Mouse (Mus musculus) brain, adult 2 months (tissue): Measurements from ENCODE around the gene Runx3.

Source experiments
- DNase-seq: peaks from one replicate; pipeline ENCODE4 v3.0.0; 2011; ENCODE audit warnings: low read depth, low spot score

Runx3 gene

DNA sequence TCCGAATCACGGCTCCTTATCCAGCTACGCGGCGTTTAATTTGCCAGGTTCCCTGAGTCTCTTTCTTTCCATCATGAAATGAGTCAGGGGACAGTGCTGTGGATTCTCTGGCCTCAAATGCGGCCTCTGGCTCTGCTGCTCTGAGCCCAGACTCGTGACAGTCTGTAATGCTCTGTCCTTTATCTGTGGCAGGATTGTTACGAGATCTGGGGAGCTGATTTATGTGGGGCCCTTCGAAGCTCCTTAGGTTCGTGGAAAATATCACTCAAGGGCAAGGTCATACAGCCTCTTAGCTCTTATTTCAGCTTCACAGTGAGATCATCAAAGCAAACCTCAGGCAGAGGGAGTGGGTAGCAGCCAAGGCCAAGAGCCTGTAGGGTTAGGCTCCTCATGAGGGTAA is 6.2 kb upstream of the Runx3 start:
- no peak for DNase-seq

DNA sequence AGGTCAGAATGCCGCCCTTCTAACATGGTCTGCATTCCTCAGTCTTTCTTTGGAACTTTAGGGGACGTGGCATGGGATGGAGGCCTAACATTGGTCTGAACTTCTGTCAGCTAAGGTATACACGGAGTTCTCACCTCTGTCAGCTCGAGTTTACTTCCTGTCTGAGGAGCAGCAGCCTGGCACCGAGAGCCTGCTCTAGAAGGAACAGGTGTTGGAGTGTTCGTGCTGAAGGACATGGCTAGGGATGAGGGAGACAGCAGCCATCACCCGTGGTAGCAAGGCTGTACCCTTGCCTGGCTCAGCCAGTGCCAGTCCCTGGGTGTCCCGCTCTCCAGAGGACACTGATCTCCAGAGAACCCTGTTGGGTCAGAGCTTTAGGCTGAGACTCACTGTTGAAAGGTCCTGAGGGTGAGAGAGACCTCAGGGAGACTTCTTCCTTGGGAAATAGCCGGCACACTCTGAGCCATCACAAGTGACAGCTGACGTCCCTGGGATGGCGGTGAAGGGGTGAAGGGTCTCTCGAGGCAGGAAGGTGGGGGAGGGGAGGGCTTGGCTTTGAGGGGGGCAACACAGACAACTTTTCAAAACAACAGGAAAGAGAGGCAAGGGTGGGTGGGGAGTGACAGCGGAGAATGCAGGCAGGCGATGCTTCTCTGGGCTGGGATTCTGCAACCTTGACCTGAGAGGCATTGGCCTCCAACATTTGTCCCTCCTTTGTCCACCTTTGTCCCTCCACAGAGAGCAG is 4.9 kb upstream of the Runx3 start:
- DNase-seq, result no peak

DNA sequence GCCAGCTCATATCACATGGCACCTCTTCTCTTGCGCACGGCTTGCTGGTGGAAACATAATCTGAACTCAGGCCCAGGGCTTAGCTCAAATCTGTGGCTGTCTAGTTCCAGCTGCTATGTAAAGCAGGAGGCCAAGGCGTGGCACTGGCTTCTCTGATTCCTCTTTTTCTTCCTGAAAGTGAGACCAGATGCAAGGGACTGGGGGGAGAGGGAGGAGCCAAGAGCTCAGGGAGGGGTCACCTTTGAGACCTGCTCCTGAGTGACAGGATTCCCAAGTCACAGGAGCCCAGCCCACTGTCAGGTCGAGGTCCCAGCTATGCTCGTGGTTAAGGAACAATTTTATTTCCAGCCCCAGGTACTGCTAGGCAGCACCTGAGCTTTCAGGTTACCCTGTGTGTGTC is 4.1 kb upstream of the Runx3 start:
- no peak for DNase-seq

DNA sequence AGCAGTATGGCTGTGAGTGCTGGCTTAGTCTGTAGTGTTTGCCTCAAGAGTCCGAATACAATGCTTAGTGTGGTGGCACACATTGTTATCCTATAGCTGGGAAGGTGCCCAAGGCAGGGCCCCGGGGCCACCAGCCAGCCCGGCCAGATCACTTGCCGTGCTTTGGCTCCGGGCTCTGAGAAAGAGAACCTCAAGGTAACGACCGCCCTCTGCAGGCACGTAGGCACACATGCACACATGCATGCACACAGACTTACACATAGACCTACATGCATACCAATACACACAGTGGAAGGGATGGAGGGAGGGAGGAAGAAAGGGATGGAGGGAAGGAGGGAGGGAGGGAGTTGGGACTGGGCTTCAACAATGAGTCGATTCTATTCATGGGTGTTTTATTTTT is 2.6 kb upstream of the Runx3 start:
- DNase-seq, result no peak

DNA sequence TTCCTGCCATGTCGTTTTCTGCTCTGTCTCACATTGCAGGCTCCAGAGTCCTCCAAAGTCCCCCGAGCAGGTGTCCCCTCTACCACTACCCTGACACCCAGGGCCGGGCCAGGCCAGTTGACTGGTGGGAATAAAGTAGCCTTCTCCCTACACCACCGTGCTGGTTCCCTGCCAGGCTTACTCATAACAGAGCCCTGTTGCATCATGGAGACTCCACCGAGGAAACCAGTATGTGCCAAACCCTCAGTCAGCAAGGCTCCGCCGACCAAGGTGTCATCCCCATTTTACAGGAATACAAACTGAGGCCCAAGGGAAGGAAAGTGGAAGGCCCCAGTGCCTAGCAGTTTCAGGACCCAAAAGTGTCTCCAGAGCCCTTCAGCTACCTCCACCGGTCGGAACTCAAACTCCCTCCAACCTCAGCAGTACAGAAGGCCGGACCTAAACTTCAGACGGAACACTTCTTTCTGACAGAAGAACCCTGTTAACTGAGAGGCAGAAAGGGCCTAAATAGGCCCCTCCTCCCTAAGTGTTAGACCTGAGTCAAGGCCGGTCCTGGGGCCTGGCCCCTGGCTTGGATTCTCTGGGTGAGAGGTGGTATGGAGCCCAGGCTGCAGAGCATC is 1.5 kb upstream of the Runx3 start:
- DNase-seq, result no peak

DNA sequence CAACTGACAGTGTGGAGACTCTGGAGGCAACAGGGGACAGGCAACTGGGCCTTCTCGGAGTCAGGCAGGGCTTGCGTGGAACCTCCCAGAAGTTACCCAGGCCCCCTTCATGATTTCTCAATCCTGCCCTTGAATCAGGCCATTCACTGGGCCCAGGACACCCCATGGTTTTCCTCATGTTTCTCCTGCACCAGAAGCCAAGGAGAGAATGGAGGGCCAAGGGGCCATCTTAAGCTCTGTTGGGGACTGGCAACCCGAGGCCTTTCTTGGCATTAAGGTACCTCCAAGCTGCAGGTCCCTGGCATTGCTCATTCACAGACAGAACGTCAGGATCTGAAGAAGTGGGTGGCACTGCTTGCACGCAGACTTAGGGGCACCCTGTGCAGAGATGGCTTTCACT is 3.3 kb downstream of the Runx3 start:
- no peak for DNase-seq

DNA sequence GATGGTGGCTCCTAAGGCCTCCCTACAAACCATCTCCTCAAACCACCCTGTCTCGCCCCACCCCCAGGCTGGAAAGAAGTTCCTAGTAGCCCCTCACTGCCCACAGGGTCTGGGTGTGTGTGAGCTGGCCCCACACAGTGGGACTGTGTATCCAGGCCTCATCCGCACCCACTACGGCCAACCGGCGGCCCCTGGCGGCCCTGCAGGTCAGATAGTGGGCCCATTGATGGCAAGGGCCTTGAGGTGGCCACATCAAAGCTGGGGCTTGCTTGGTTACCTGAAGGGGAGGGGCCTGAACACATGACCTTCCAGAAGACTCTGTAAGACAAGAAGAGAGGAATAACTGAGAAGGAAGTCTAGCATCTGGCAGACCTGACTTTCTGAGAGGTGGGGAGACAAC is 4.3 kb downstream of the Runx3 start:
- DNase-seq, result no peak

DNA sequence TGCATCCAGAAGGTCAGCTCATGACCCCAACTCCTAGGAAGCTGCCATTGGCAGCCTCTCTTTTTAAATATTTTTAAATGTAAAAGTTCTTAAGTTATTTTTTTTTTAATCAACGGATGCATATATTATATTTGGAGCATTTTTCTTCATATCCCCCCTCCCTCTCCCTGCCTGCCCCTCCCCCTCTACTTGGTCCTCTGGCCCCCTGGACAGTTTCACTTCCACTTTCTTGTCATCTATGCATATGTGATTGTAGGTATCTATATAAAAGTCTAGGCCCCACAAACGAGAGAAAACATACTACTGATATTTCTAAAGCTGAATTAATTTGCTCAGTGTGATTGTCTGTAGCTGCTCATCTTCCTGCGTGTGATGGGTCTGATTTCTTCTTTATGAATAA is 4.7 kb downstream of the Runx3 start:
- DNase-seq, result no peak

DNA sequence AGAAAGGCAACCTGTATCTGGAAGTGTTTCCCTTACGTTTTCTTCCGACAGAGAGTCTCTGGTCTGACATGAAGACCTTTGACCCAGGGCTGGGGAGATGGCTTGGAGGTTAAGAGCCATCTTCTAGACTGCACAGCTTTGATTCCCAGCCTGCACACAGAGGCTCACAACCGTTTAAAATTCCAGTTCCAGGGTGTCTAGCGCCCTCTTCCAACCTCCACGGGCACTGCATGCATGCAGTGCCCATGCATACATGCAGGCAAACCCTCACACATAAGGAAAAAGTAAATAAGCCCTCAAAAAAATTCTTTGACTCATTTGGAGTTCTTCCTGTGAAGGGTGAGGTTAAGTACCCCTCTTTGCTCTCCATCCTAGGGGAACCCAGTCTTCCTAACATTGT is 5.9 kb downstream of the Runx3 start:
- no peak for DNase-seq

DNA sequence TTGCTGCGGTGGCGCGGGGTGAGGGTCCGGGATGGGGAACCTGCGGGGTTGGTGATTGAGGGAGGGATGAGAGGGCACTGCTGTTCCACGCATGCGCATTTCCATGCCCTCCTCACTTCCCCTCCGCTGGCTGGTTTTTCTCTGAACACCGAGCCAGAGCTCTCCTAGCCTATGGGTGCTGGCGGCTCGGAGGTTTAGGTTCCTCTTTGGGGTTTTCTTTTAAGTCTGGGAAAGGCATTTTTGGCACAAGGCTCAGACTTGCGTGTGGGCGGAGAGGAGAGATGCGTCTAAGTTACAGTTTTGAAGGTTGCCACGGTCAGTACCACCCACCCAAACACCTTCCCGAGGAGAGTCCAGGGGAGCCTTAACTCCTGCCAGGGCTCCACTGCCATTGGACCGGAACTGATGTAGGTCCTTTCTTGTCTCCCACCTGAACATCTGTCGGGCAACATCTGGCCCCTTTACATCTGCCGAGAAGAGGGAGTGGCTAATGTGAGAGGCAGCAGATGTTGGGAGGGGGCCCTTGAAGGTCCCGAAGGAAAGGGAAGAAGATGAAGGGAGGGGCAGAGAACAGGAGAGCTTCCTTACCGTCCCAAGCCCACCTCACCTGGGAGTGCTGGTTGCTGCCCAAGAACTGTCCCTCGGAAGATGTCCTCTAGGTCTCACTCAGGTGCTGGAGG is 8.5 kb downstream of the Runx3 start:
- peak; percentile 36 for DNase-seq

DNA sequence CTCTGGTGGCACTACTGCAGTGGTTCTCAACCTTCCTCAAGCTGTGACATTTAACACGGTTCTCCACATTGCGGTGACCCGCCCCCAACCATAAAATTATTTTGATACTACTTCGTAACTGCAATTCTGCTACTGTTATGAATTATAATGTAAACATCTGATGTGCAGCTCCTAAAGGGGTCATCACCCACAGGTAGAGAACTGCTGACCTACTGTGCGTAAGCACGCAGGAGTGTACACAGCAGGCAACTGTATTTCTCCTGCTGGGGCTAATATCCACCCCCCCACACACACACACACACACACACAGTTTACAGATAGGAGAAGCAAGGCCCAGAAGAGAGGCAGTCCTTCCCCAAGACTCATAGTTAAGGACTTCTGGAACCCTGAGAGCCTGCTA is 9.7 kb downstream of the Runx3 start:
- DNase-seq, result no peak

DNA sequence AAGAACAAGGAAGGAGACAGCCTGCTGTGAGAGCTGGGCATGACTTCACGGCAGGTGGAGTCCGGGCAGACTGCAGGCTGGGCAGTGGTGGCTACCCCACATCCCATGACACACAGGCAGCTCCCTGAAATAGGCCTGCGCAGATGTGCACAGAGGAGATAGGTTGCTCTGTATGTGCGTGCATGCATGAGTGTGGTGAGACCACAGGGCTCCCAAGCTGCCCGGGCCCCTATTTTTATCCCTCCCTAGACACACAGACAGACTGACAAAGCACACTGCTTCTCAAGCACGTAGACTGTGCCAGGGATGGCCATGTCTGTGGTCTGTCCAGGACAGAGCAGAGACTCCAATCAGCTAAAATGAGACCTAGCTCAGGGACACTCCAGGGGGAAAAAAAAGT is 10.7 kb downstream of the Runx3 start:
- DNase-seq, result no peak

DNA sequence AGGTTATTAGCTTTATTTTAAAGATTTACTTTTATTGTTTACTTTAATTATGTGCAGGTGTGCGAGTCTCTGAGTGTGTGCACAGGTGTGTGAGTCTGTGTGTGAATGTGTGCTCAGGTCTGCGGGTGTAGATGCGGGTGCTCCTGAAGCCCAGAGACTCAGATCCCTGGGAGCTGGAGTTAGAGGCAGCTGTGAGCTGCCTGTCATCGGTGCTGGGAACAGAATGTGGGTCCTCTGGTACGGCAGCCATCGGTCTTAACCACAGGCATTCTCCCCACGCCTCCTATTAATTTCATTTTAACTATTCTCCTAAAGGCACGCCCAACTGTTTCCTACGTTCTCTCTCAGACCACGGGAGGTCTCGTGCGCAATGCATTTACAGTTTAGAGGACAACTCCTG is 12.3 kb downstream of the Runx3 start:
- no peak for DNase-seq

DNA sequence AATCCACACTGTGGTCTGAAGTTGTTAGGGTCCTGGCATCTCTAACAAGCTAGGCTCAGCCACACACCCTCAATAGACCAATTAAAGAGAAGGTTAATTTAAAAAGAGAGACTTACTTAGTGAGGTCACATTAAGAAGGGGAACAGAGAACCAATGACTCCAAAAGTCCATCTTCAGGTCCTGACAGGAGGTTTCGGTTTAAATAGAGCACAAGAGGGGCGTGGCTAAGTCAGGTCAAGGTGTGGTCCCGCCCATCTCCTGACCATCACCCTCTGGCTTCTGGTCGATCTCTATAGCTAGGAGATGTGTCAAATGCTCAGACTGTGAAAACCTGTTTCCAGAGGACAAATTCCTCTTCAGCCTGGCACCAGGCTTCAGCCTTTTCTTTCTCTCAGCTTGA is 13.3 kb downstream of the Runx3 start:
- DNase-seq, result no peak

DNA sequence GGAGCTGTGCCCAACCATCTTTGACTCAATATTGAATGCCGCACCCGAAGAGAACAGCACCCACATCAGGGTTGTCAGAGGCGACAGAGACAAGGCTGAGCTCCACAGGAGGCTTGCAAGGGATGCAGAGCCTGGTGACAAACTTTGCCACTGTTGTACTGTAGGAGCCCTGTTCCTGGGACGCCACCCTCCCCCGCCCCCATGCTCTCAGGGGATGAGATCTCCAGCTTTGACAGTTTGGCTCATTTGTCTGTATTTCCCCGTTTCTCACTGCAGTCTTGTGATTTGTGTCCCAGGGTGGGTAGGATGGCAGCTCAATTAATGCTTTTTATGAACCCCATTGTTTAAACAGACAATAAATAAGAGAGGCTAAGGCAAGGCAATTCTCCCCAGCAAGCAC is 14.9 kb downstream of the Runx3 start:
- DNase-seq, result peak; percentile 29

DNA sequence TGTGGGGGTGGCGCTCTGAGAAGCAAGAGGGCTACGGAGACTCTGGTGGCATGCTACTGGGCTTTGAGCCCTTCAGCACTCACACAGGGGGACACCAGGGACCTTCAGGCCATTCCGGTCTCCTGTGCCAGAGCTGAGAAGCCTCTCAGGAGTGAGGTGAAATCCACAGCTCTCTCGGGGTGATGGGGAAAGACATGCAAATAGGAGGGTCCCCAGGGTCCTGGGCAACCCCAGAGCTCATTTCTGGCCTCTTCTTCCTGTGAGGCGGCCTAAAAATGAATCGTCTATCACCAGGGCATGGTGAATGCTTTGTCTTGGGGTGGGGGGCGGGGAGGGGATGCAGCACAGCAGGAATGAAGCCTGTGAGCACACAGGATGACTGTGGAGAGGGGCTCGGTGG is 15.8 kb downstream of the Runx3 start:
- no peak for DNase-seq

DNA sequence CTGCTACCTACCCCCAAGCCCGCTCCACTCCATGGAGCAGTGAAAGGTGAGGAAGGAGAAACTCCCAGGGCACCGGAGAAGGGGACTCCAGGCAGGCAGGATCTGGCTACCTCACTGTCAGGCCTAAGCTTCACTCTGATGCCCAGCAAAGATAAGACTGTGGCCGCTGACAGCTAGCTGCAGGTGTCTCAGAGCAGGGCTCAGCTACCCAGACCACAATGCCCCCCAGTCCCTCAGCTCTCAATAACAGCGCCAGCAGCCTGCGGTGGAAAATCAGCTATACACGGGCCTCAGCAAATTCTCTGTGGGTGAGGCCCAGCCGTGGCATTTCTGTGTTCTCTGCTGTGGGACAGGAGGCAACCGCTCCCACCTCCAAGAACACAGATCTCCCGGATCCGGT is 16.2 kb downstream of the Runx3 start:
- no peak for DNase-seq

DNA sequence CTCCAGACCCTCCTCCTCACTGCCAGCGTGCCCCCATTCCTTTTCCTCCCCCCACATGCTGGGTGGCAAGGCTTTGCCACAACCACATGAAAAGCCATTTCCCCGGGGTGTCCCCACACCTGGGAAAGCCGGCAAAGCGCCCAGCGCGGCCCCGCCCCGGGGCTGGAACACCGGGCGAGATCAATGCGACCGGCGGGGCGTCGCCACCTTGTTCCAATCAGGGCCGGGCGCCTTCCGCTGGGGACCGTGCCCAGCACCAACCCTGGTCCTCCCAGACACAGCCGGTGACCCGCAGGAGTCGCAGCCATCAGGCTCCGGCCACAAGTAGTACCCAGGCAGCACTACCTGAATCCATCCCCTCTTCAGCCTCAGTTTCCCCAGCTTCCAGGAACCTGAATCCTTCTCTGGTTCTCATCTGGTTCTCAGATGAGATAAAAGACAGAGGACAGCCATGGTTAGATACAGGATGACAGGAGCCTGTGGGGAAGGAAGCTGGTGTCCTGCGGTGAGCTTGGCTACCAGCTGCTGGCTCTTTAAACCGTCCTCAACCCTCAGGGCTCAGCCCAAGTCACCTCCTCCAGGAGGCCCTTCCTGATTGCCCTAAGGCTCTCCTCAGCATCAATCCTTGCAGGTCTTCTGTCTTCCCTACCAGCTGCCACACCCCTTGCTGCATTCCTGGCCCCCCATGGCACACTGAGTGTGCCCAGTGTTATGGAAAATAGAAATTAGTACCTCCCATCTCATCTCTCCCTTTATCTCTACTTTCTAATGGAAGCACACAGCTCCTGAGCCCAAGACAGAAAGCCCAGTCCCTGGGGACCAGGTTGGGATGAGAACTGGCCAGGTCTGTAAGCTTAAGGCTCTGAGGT is 20.4 kb downstream of the Runx3 start:
- DNase-seq, result no peak

DNA sequence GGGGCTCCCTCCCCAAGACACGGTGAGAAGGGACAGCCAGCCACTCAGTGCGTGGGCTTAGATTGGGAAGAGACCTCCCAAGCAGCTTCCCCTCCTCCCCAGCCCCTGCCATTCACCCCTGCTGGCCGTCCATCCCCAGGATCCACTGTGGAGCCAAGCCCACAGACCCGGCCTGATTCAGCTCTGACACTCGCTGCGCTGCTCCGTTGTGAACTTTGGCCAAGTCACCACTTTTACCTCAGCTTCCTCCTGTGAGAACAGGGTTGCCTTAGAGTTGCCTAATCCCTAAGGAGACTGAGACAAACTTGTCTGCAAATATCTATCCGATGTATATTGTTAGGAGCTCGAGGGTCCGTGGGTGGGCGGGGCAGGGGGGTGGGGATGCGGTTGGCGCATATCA is 21.3 kb downstream of the Runx3 start:
- DNase-seq, result no peak

DNA sequence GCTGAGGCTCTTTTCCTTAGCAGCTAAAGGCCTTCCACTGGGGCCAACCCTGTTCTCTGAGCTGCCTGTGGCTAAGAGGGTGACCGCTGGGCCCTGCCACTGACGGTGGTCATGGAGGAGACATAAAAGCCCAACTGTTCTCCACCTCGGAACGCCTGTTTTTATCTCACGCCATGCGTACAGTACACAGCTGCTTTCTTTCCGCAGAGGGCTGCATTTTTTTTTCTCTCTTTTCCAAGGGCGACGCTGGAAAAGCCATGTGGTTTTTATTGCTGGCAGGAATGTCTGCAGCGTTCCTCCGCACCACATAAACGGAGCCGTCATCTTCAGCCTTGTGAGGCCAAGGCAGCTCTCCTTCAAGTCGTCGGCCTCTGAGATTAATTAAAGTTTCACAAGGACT is 26.3 kb downstream of the Runx3 start:
- no peak for DNase-seq

DNA sequence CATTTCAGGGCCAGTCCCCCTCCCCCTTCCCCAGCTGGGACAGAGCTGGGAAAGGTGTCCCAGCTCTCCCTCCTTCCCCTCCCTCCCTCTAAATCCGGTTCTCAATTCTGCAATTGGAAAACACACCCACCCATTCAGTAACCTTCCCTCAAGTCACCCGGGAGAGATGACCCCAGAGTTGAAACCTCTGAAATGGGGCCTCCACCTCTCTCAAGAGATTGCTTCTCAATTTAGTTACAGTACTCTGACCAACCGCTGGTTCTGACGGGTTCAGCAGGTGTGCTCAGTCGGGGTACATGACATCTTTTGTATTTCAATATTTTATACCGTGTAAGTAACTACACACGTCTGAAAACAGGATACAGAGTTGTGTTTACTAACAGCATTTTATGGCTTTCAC is 28.2 kb downstream of the Runx3 start:
- no peak for DNase-seq
